Mouse (Mus musculus) ES-E14 (cell line): ENCODE results near the gene Adap2. TPM values are rescaled to one million over a fixed set of nuclear protein-coding genes. Genes with fewer than 3 reads are reported as not detected.

Source experiments
- DNase-seq: peaks from one replicate; pipeline ENCODE4 v3.0.0-alpha.2; 2013; ENCODE audit warnings: low read depth, low spot score
- H3K27ac ChIP-seq: 2 replicates; pipeline ENCODE4 v1.5.1; 2012; ENCODE audit warnings: low read depth, mild to moderate bottlenecking, low read length, moderate library complexity, mixed read lengths; ENCODE audit not compliant: poor library complexity, insufficient read depth, severe bottlenecking
- H3K36me3 ChIP-seq: 2 replicates; pipeline ENCODE4 v1.6.1; 2012; ENCODE audit warnings: mild to moderate bottlenecking, low read length, moderate library complexity, mixed read lengths; ENCODE audit not compliant: control insufficient read depth, poor library complexity, insufficient read depth, severe bottlenecking
- H3K4me1 ChIP-seq, 2 experiments: fragments of 150-350 bp in 1 of 2; sonication (generic) in 1 of 2; 2 replicates each; pipeline ENCODE4 v1.6.1; 2012; ENCODE audit warnings: low read length in 2 of 2, mild to moderate bottlenecking in 1 of 2, mixed read lengths in 1 of 2; ENCODE audit not compliant: control insufficient read depth in 2 of 2, insufficient read depth in 2 of 2, poor library complexity in 1 of 2
- H3K4me3 ChIP-seq, 2 experiments: fragments of 150-350 bp in 1 of 2; sonication (generic) in 1 of 2; 2 replicates each; pipeline ENCODE4 v1.5.1; 2012; ENCODE audit warnings: low read length in 2 of 2, low read depth in 1 of 2, mild to moderate bottlenecking in 1 of 2, mixed read lengths in 1 of 2; ENCODE audit not compliant: insufficient read depth in 1 of 2, poor library complexity in 1 of 2, severe bottlenecking in 1 of 2
- H3K9ac ChIP-seq: 2 replicates; pipeline ENCODE4 v1.6.1; 2012; ENCODE audit warnings: low read depth, mild to moderate bottlenecking, low read length, mixed read lengths; ENCODE audit not compliant: poor library complexity, insufficient read depth, severe bottlenecking
- H3K9me3 ChIP-seq: fragments of 150-350 bp; sonication (generic); 2 replicates; pipeline ENCODE4 v1.6.1; 2012; ENCODE audit warnings: low read depth, mild to moderate bottlenecking, low read length; ENCODE audit not compliant: control insufficient read depth, insufficient read depth
- CHD2 ChIP-seq: IDR thresholded peaks from 2 replicates; pipeline ENCODE4 v1.6.1; 2014; ENCODE audit warnings: mild to moderate bottlenecking, low read depth, low read length, inconsistent platforms
- HCFC1 ChIP-seq: IDR thresholded peaks from 2 replicates; pipeline ENCODE4 v1.6.1; 2012; ENCODE audit warnings: low read length, inconsistent platforms, borderline replicate concordance; ENCODE audit not compliant: insufficient read depth
- MAFK ChIP-seq: IDR thresholded peaks from 2 replicates; pipeline ENCODE4 v1.6.1; 2014; ENCODE audit warnings: mild to moderate bottlenecking, low read depth, low read length, inconsistent platforms; ENCODE audit not compliant: insufficient read depth
- ZC3H11A ChIP-seq: IDR thresholded peaks from 2 replicates; pipeline ENCODE4 v1.6.1; 2012; ENCODE audit warnings: low read depth, mild to moderate bottlenecking, inconsistent platforms, low read length, borderline replicate concordance
- ZNF384 ChIP-seq: IDR thresholded peaks from 2 replicates; pipeline ENCODE4 v1.6.1; 2012; ENCODE audit warnings: low read depth, low read length, inconsistent platforms
- in situ Hi-C, 2 experiments: fragments of 600-800 bp; cut with MboI; formaldehyde crosslinking; loops; one replicate each; pipeline ENCODE4 v1.15.1; 2025; ENCODE audit warnings: low sequenced_read_pairs in 2 of 2, inconsistent platforms in 1 of 2; ENCODE audit not compliant: unreplicated experiment in 2 of 2
- total RNA-seq: library from RNA; depleted of rRNA; stranded (reverse); fragments of 300-350 nt; gene quantifications from 2 replicates; pipeline ENCODE4 v1.2.3, GENCODE M21; 2012

Gene Adap2
- total RNA-seq, 1 experiment: 2.8 TPM

- DNase-seq: no peak
- in situ Hi-C loops: no loop called here
- Histone ChIP-seq H3K36me3 (no peaks in the 10 kb centered on the region), H3K4me1 (no peaks in the 10 kb centered on the region), H3K27ac (no peak overlapping the region), H3K9ac (no peak overlapping the region), H3K9me3 (no peaks in the 10 kb centered on the region), H3K4me3 (no peak overlapping the region)
- TF ChIP-seq ZNF384 (no peak), MAFK (peak; percentile 74)
Measured at GRCm38 (mm10) chr11:80149412-80150023, 4.4 kb upstream of the Adap2 start.

- Histone ChIP-seq H3K4me3 (no peak overlapping the region), H3K4me1 (no peaks in the 10 kb centered on the region; a peak in 1 of 4 replicates), H3K27ac (no peak overlapping the region), H3K36me3 (no peaks in the 10 kb centered on the region), H3K9ac (no peak overlapping the region), H3K9me3 (no peaks in the 10 kb centered on the region)
- no peak for TF ChIP-seq MAFK
- no peak for TF ChIP-seq HCFC1
- TF ChIP-seq CHD2: no peak
- TF ChIP-seq ZC3H11A: no peak
- TF ChIP-seq ZNF384: no peak
- in situ Hi-C loops: no loop called here
- no peak for DNase-seq
Measured at GRCm38 (mm10) chr11:80150566-80150965, 3.3 kb upstream of the Adap2 start.

DNA sequence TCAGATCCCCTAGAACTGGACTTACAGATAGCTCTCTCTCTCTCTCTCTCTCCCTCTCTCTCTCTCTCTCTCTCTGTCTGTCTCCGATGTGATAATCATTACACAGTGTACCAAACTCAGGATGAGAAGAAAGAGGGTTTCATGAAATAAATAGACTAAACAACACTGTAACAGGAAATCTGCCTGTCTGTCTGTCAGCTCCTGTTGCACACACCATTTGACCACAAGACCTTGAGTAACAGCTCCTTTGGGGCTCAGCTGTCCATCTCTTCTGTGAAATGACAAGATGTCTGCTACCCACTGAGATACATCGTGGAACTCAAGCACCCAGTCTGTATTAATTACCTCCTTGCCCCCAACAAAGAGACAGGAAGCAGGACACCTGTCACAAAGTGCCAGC lies 2.4 kb upstream of the Adap2 start:
- H3K4me3 ChIP-seq: no peak overlapping the region
- in situ Hi-C loops: no loop called here
- H3K27ac ChIP-seq: no peak overlapping the region
- no peak for DNase-seq
- H3K4me1 ChIP-seq: no peaks in the 10 kb centered on the region; a peak in 1 of 4 replicates
- TF ChIP-seq MAFK (no peak), HCFC1 (no peak), ZC3H11A (no peak), ZNF384 (no peak), CHD2 (no peak)
- no peaks in the 10 kb centered on the region for H3K36me3 ChIP-seq
- no peak overlapping the region for H3K9ac ChIP-seq
- H3K9me3 ChIP-seq: no peaks in the 10 kb centered on the region

DNA sequence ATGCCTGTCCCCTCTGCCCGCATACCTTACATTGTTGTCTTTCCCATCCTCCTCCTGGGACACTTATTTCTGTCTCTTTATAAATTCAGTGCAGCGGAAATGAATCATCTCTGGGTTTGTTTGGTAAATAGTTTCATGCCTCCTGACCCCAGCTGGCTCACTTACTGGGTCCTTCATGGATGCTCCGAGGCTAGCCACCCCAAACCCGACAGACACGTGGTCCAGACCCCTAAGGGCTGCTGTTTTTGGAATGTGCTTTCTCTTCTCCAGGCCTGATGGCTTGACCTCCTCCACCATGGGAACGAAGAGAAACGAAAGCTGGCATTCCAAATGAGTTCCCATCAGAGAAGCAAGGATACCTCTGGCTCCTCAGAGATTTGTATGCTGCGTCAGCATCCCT lies 1.5 kb upstream of the Adap2 start:
- DNase-seq: no peak
- H3K27ac ChIP-seq: no peak overlapping the region
- H3K4me1 ChIP-seq: no peaks in the 10 kb centered on the region; a peak in 1 of 4 replicates
- no peak overlapping the region for H3K4me3 ChIP-seq
- no peak for TF ChIP-seq MAFK
- TF ChIP-seq CHD2: no peak
- no peak overlapping the region for H3K9ac ChIP-seq
- in situ Hi-C loops: no loop called here
- H3K9me3 ChIP-seq: no peaks in the 10 kb centered on the region
- no peaks in the 10 kb centered on the region; the same call in 1 of the 2 replicates for H3K36me3 ChIP-seq

DNA sequence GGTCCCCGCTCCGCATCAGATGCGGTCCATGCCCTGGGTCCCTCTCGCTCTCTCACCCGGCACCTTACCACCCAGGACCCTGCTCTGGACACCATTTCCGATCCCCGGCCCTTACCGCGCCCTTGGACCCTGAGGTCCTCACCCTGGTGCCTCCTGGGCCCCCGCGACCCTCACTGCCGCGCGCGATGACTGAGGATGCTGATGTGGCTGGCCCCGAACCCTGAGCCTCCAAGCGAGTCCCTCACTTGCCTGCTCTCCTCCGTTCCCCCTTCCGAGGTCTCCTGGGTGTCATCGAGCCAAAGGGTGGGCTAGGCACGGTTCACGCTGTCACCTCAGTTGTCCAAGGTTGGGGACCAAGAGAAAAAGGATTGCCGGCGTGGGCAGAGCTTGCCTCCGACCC lies 596 bp downstream of the Adap2 start:
- H3K4me1 ChIP-seq: no peaks in the 10 kb centered on the region; a peak in 1 of 4 replicates
- in situ Hi-C loops: no loop called here
- H3K9me3 ChIP-seq: no peaks in the 10 kb centered on the region
- H3K4me3 ChIP-seq: peak overlapping the region; percentile 86 to 97
- TF ChIP-seq MAFK: no peak
- TF ChIP-seq HCFC1: no peak
- no peak for DNase-seq
- H3K27ac ChIP-seq: no peak overlapping the region
- peak overlapping the region; percentile 70 for H3K9ac ChIP-seq
- no peaks in the 10 kb centered on the region; the same call in 1 of the 2 replicates for H3K36me3 ChIP-seq
